Mouse (Mus musculus) forebrain, embryonic 14.5 days (tissue): ENCODE data around the gene Cables2. TPM values are rescaled to one million over a fixed set of nuclear protein-coding genes. Genes with fewer than 3 reads are reported as not detected.

ENCODE experiments used
- ATAC-seq: fragments of 200-750 bp; cut with Nextera tagmentation; 2 replicates; pipeline ENCODE4 v1.8.0; 2017; ENCODE audit warnings: mild to moderate bottlenecking, moderate library complexity
- DNase-seq: peaks from one replicate; pipeline ENCODE4 v3.0.0-alpha.2; 2015; ENCODE audit warnings: low spot score
- H3K27ac ChIP-seq: fragments of 300-500 bp; sonication (generic); 2 replicates; pipeline ENCODE4 v1.5.1; 2014; ENCODE audit warnings: low read depth, mild to moderate bottlenecking, control low read depth, low read length, moderate library complexity
- H3K27me3 ChIP-seq: fragments of 300-500 bp; sonication (generic); replicated peaks from 2 replicates; pipeline ENCODE4 v1.6.1; 2014; ENCODE audit warnings: low read length, control low read depth, mixed read lengths; ENCODE audit not compliant: control insufficient read depth, insufficient read depth
- H3K36me3 ChIP-seq: fragments of 300-500 bp; sonication (generic); 2 replicates; pipeline ENCODE4 v1.6.1; 2014; ENCODE audit warnings: low read length, control low read depth; ENCODE audit not compliant: control insufficient read depth, insufficient read depth
- H3K4me1 ChIP-seq: fragments of 300-500 bp; sonication (generic); 2 replicates; pipeline ENCODE4 v1.6.1; 2014; ENCODE audit warnings: antibody characterized with exemption, low read length, control low read depth; ENCODE audit not compliant: control insufficient read depth, insufficient read depth
- H3K4me2 ChIP-seq: fragments of 300-500 bp; sonication (generic); 2 replicates; pipeline ENCODE4 v1.6.1; 2014; ENCODE audit warnings: mild to moderate bottlenecking, control low read depth, low read length
- H3K4me3 ChIP-seq: fragments of 300-500 bp; sonication (generic); 2 replicates; pipeline ENCODE4 v1.5.1; 2014; ENCODE audit warnings: low read depth, low read length, control low read depth
- H3K9ac ChIP-seq: fragments of 300-500 bp; sonication (generic); 2 replicates; pipeline ENCODE4 v1.6.1; 2014; ENCODE audit warnings: mild to moderate bottlenecking, low read length, control low read depth, moderate library complexity
- H3K9me3 ChIP-seq: fragments of 300-500 bp; sonication (generic); replicated peaks from 2 replicates; pipeline ENCODE4 v1.6.1; 2016; ENCODE audit warnings: low read length, control low read depth, mixed read lengths; ENCODE audit not compliant: control insufficient read depth
- WGBS: fragments of 180-500 bp; shearing (Covaris S2); extraction: QIAGEN DNeasy Blood & Tissue Kit; methylation state at CpG from one replicate; pipeline ENCODE4 v1.1.7; 2014; 5-methylcytosine and 5-hydroxymethylcytosine counted together
- polyA plus RNA-seq: library from polyadenylated mRNA; unstranded; fragments of >200 nt; fragmentation: Nextera tagmentation; extraction: Ambion mirVana; gene quantifications from 2 replicates; pipeline ENCODE4 v1.2.1, GENCODE M21; 2014

Cables2 gene
- polyA plus RNA-seq, 1 experiment from 2014 or later: 14.5 TPM

GRCm38 (mm10) chr2:180274523-180274922 is 1.2 kb upstream of the Cables2 start:
- Histone ChIP-seq H3K27me3 (no peaks in the 10 kb centered on the region), H3K4me2 (no peak overlapping the region), H3K4me3 (no peak overlapping the region), H3K9ac (no peak overlapping the region), H3K4me1 (peaks cover 12% of the 10 kb centered on the region), H3K36me3 (peaks cover 5% of the 10 kb centered on the region; the same call in 1 of the 2 replicates), H3K27ac (no peak overlapping the region), H3K9me3 (no peaks in the 10 kb centered on the region)
- 87% methylated on average over 2 of the region's 2 CpGs for WGBS
- no peak for DNase-seq
- ATAC-seq: no peak

- Histone ChIP-seq H3K27ac (peak overlapping the region; percentile 58), H3K4me2 (peak overlapping the region; percentile 97), H3K4me1 (peaks cover 12% of the 10 kb centered on the region), H3K9me3 (no peaks in the 10 kb centered on the region), H3K4me3 (peak overlapping the region; percentile 81), H3K9ac (peak overlapping the region; percentile 93), H3K36me3 (peaks cover 7% of the 10 kb centered on the region; the same call in 1 of the 2 replicates), H3K27me3 (no peaks in the 10 kb centered on the region)
- WGBS: under 1% methylated on average over 26 of the region's 37 CpGs
- DNase-seq (peak; percentile 38), ATAC-seq (peak; percentile 49)
Measured at GRCm38 (mm10) chr2:180272884-180273321, 393 bp downstream of the Cables2 start.

- Histone ChIP-seq H3K27me3 (no peaks in the 10 kb centered on the region), H3K4me3 (peak overlapping the region; percentile 81; the same call in 1 of the 2 replicates), H3K4me1 (peaks cover 12% of the 10 kb centered on the region), H3K4me2 (peak overlapping the region; percentile 97), H3K27ac (no peak overlapping the region), H3K9ac (peak overlapping the region; percentile 93), H3K36me3 (peaks cover 14% of the 10 kb centered on the region), H3K9me3 (no peaks in the 10 kb centered on the region)
- no peak for DNase-seq
- no peak for ATAC-seq
- 70% methylated on average over 5 of the region's 5 CpGs for WGBS
Measured at GRCm38 (mm10) chr2:180271804-180272395, 1.4 kb downstream of the Cables2 start.

GRCm38 (mm10) chr2:180270537-180271255 is 2.6 kb downstream of the Cables2 start:
- 81% methylated on average over 7 of the region's 7 CpGs for WGBS
- H3K4me3 ChIP-seq: no peak overlapping the region
- H3K4me1 ChIP-seq: peaks cover 12% of the 10 kb centered on the region
- H3K36me3 ChIP-seq: peaks cover 26% of the 10 kb centered on the region
- DNase-seq (no peak), ATAC-seq (no peak)
- H3K9me3 ChIP-seq: no peaks in the 10 kb centered on the region
- H3K9ac ChIP-seq: no peak overlapping the region
- H3K4me2 ChIP-seq: no peak overlapping the region
- H3K27ac ChIP-seq: no peak overlapping the region
- H3K27me3 ChIP-seq: no peaks in the 10 kb centered on the region

- H3K9me3 ChIP-seq: no peaks in the 10 kb centered on the region
- DNase-seq (no peak), ATAC-seq (no peak)
- no peak overlapping the region for H3K4me2 ChIP-seq
- no peaks in the 10 kb centered on the region for H3K27me3 ChIP-seq
- peaks cover 28% of the 10 kb centered on the region for H3K36me3 ChIP-seq
- 95% methylated on average over 10 of the region's 10 CpGs for WGBS
- H3K9ac ChIP-seq: no peak overlapping the region
- H3K4me1 ChIP-seq: peaks cover 12% of the 10 kb centered on the region
- H3K27ac ChIP-seq: no peak overlapping the region
- H3K4me3 ChIP-seq: no peak overlapping the region
Measured at GRCm38 (mm10) chr2:180269329-180269728, 4.0 kb downstream of the Cables2 start.

GRCm38 (mm10) chr2:180267955-180268354 is 5.3 kb downstream of the Cables2 start:
- DNase-seq (no peak), ATAC-seq (no peak)
- H3K27ac ChIP-seq: no peak overlapping the region
- H3K27me3 ChIP-seq: no peaks in the 10 kb centered on the region
- no peaks in the 10 kb centered on the region for H3K9me3 ChIP-seq
- peaks cover 41% of the 10 kb centered on the region for H3K36me3 ChIP-seq
- H3K9ac ChIP-seq: no peak overlapping the region
- no peak overlapping the region for H3K4me3 ChIP-seq
- WGBS: 72% methylated on average over 2 of the region's 2 CpGs
- H3K4me1 ChIP-seq: peaks cover 9% of the 10 kb centered on the region
- H3K4me2 ChIP-seq: no peak overlapping the region

GRCm38 (mm10) chr2:180262891-180263290 is 10.4 kb downstream of the Cables2 start:
- WGBS: 88% methylated on average over 10 of the region's 10 CpGs
- Histone ChIP-seq H3K4me3 (no peak overlapping the region), H3K4me1 (0 out of 2 replicates have a peak, but pooled peaks cover 2% of the 10 kb centered on the region), H3K36me3 (peaks cover 81% of the 10 kb centered on the region), H3K4me2 (no peak overlapping the region), H3K9ac (no peak overlapping the region), H3K9me3 (no peaks in the 10 kb centered on the region), H3K27ac (no peak overlapping the region), H3K27me3 (no peaks in the 10 kb centered on the region)
- ATAC-seq (no peak), DNase-seq (no peak)

GRCm38 (mm10) chr2:180262441-180262840 is 10.9 kb downstream of the Cables2 start:
- WGBS: 86% methylated on average over 3 of the region's 3 CpGs
- no peak overlapping the region for H3K9ac ChIP-seq
- no peaks in the 10 kb centered on the region for H3K27me3 ChIP-seq
- no peak overlapping the region; the same call in 1 of the 2 replicates for H3K27ac ChIP-seq
- no peak overlapping the region for H3K4me2 ChIP-seq
- no peak for DNase-seq
- H3K4me3 ChIP-seq: no peak overlapping the region
- 0 out of 2 replicates have a peak, but pooled peaks cover 4% of the 10 kb centered on the region for H3K4me1 ChIP-seq
- peaks cover 79% of the 10 kb centered on the region for H3K36me3 ChIP-seq
- no peaks in the 10 kb centered on the region for H3K9me3 ChIP-seq
- ATAC-seq: no peak

GRCm38 (mm10) chr2:180261901-180262300 is 11.4 kb downstream of the Cables2 start:
- Histone ChIP-seq H3K4me1 (0 out of 2 replicates have a peak, but pooled peaks cover 4% of the 10 kb centered on the region), H3K4me2 (no peak overlapping the region), H3K4me3 (no peak overlapping the region), H3K27me3 (no peaks in the 10 kb centered on the region), H3K27ac (peak overlapping the region; percentile 27; the same call in 1 of the 2 replicates), H3K36me3 (peaks cover 74% of the 10 kb centered on the region), H3K9me3 (no peaks in the 10 kb centered on the region), H3K9ac (no peak overlapping the region)
- no peak for DNase-seq
- ATAC-seq: no peak
- WGBS: 90% methylated on average over 7 of the region's 7 CpGs
